Mouse (Mus musculus) myocyte (in vitro differentiated cells): Measurements from ENCODE around the gene 6430571L13Rik.

Source experiments
- CEBPB ChIP-seq: IDR thresholded peaks from 2 replicates; pipeline ENCODE4 v1.6.1; 2011; ENCODE audit warnings: mild to moderate bottlenecking, moderate library complexity; ENCODE audit not compliant: poor library complexity, insufficient read depth, severe bottlenecking
- E2F4 ChIP-seq: IDR thresholded peaks from one replicate; pipeline ENCODE4 v1.6.1; 2011; ENCODE audit warnings: mild to moderate bottlenecking, control low read depth, moderate library complexity; ENCODE audit not compliant: insufficient read depth
- MAX ChIP-seq: IDR thresholded peaks from one replicate; pipeline ENCODE4 v1.6.1; 2011; ENCODE audit warnings: low read depth, mild to moderate bottlenecking, control low read depth
- MYOD1 ChIP-seq, 3 experiments: IDR thresholded peaks; one replicate each; pipeline ENCODE4 v1.6.1; 2011; ENCODE audit warnings: control low read depth in 2 of 3, low read depth in 2 of 3, mild to moderate bottlenecking in 2 of 3, moderate library complexity in 1 of 3; ENCODE audit not compliant: insufficient read length in 2 of 3, control insufficient read depth in 1 of 3
- MYOG ChIP-seq, 3 experiments: IDR thresholded peaks; one replicate each; pipeline ENCODE4 v1.6.1; 2011; ENCODE audit warnings: control low read depth in 2 of 3, low read depth in 2 of 3, mild to moderate bottlenecking in 2 of 3; ENCODE audit not compliant: insufficient read length in 2 of 3, control insufficient read depth in 1 of 3, insufficient read depth in 1 of 3
- POLR2A ChIP-seq: IDR thresholded peaks from one replicate; pipeline ENCODE4 v1.6.1; 2011; ENCODE audit warnings: low read depth, mild to moderate bottlenecking, control low read depth, moderate library complexity; ENCODE audit not compliant: insufficient read length
- POLR2AphosphoS2 ChIP-seq: IDR thresholded peaks from one replicate; pipeline ENCODE4 v1.6.1; 2011; ENCODE audit warnings: low read depth, control low read depth; ENCODE audit not compliant: insufficient read length
- REST ChIP-seq: IDR thresholded peaks from one replicate; pipeline ENCODE4 v1.6.1; 2011; ENCODE audit warnings: mild to moderate bottlenecking, control low read depth, moderate library complexity; ENCODE audit not compliant: insufficient read depth, insufficient read length
- TCF12 ChIP-seq: IDR thresholded peaks from one replicate; pipeline ENCODE4 v1.6.1; 2011; ENCODE audit warnings: mild to moderate bottlenecking, control low read depth; ENCODE audit not compliant: poor library complexity, insufficient read depth, severe bottlenecking
- USF1 ChIP-seq: IDR thresholded peaks from one replicate; pipeline ENCODE4 v1.6.1; 2011; ENCODE audit warnings: low read depth, mild to moderate bottlenecking, control low read depth, moderate library complexity

DNA sequence AAGGTAGTCTGAATTCAATTTTAAA lies 44.6 kb upstream of the 6430571L13Rik start, which contains the start of gene Cish:
- TF ChIP-seq MYOD1 (IDR thresholded peaks at IDR 0.05; ENCODE audit: control insufficient read depth in 1 of 3, insufficient read length in 2 of 3, low read depth in 2 of 3): no peak
- TF ChIP-seq POLR2A: no peak
- TF ChIP-seq E2F4: no peak
- TF ChIP-seq TCF12: no peak
- TF ChIP-seq MAX: no peak
- no peak for TF ChIP-seq CEBPB
- TF ChIP-seq MYOG (IDR thresholded peaks at IDR 0.05; ENCODE audit: control insufficient read depth in 1 of 3, insufficient read depth in 1 of 3, insufficient read length in 2 of 3, low read depth in 2 of 3): no peak
- no peak for TF ChIP-seq POLR2AphosphoS2
- TF ChIP-seq USF1: no peak
- no peak for TF ChIP-seq REST
